Mouse (Mus musculus) monocyte, adult 5-6 weeks (primary cell): ENCODE measurements around the gene Gstt4. TPM values are rescaled to one million over a fixed set of nuclear protein-coding genes. Genes with fewer than 3 reads are reported as not detected.
"Not testable (repeated sequence)": the region's sequence is repeated elsewhere in the genome, so short reads cannot be mapped to it uniquely, and the experiment has no call there.

ENCODE experiments used
- ATAC-seq: fragments of 153-309, 156-312 bp; replicated peaks from 2 replicates; pipeline ENCODE4 v1.8.0; 2017; ENCODE audit warnings: mild to moderate bottlenecking; ENCODE audit not compliant: low TSS enrichment, insufficient number of reproducible peaks, severe bottlenecking, poor library complexity, low FRiP score
- total RNA-seq: library from RNA; stranded (forward); fragments of 200-1000, 200-491, 200-594 nt; gene quantifications from 3 replicates; pipeline ENCODE4 v1.2.3, GENCODE M21; 2017

Gstt4 gene
- total RNA-seq, 1 experiment from 2014 or later = not detected

GRCm38 (mm10) chr10:75797619-75798175 is 24.6 kb downstream of the Gstt4 start:
- peak; percentile 57; the same call in 1 of the 2 replicates for ATAC-seq

GRCm38 (mm10) chr10:75796731-75797516 is 25.4 kb downstream of the Gstt4 start:
- ATAC-seq = no peak

GRCm38 (mm10) chr10:75794880-75795279 is 27.5 kb downstream of the Gstt4 start:
- no peak for ATAC-seq

GRCm38 (mm10) chr10:75790773-75791172 is 31.6 kb downstream of the Gstt4 start:
- no peak for ATAC-seq

- no peak for ATAC-seq
Measured at GRCm38 (mm10) chr10:75789841-75790240, 32.5 kb downstream of the Gstt4 start.

- ATAC-seq = no peak
Measured at GRCm38 (mm10) chr10:75789081-75789735, 33.1 kb downstream of the Gstt4 start.

- no peak for ATAC-seq
Measured at GRCm38 (mm10) chr10:75788277-75788676, 34.1 kb downstream of the Gstt4 start.

GRCm38 (mm10) chr10:75785442-75785841 is 36.9 kb downstream of the Gstt4 start:
- no peak for ATAC-seq

GRCm38 (mm10) chr10:75780769-75781578 is 41.4 kb downstream of the Gstt4 start, which contains the start of the genes Gm20441 and Gstt3:
Gene Gm20441 (minus strand): TSS chr10:75780954.
Gene Gstt3 (minus strand): TSS chr10:75781414.
- peak; percentile 62 for ATAC-seq

- ATAC-seq = no peak
Measured at GRCm38 (mm10) chr10:75779206-75780174, 42.9 kb downstream of the Gstt4 start.

- ATAC-seq = no peak
Measured at GRCm38 (mm10) chr10:75777885-75778284, 44.5 kb downstream of the Gstt4 start.

GRCm38 (mm10) chr10:75776562-75776961 is 45.8 kb downstream of the Gstt4 start:
- ATAC-seq = no peak

- ATAC-seq = no peak
Measured at GRCm38 (mm10) chr10:75774587-75774986, 47.8 kb downstream of the Gstt4 start.

GRCm38 (mm10) chr10:75774102-75774501 is 48.2 kb downstream of the Gstt4 start:
- no peak for ATAC-seq

- peak; percentile 97 for ATAC-seq
Measured at GRCm38 (mm10) chr10:75772795-75773664, 49.3 kb downstream of the Gstt4 start, which contains the start of gene Ddt. Gene Ddt (minus strand): TSS chr10:75773414.

GRCm38 (mm10) chr10:75767756-75768155 is 54.6 kb downstream of the Gstt4 start:
- not testable (repeated sequence) for ATAC-seq

- no peak for ATAC-seq
Measured at GRCm38 (mm10) chr10:75766856-75767255, 55.5 kb downstream of the Gstt4 start.
